Mouse (Mus musculus) olfactory bulb, adult 2 months (tissue): Measurements from ENCODE around the gene Izumo4.

Experiments
- CTCF ChIP-seq: fragments of 200-500 bp; IDR thresholded peaks from 2 replicates; pipeline ENCODE4 v1.5.1; 2012; ENCODE audit warnings: low read depth, mild to moderate bottlenecking, low read length, moderate library complexity; ENCODE audit not compliant: insufficient read depth
- POLR2A ChIP-seq: fragments of 200-500 bp; IDR thresholded peaks from 2 replicates; pipeline ENCODE4 v1.6.1; 2012; ENCODE audit warnings: mild to moderate bottlenecking, low read depth, low read length, moderate library complexity; ENCODE audit not compliant: insufficient read depth

DNA sequence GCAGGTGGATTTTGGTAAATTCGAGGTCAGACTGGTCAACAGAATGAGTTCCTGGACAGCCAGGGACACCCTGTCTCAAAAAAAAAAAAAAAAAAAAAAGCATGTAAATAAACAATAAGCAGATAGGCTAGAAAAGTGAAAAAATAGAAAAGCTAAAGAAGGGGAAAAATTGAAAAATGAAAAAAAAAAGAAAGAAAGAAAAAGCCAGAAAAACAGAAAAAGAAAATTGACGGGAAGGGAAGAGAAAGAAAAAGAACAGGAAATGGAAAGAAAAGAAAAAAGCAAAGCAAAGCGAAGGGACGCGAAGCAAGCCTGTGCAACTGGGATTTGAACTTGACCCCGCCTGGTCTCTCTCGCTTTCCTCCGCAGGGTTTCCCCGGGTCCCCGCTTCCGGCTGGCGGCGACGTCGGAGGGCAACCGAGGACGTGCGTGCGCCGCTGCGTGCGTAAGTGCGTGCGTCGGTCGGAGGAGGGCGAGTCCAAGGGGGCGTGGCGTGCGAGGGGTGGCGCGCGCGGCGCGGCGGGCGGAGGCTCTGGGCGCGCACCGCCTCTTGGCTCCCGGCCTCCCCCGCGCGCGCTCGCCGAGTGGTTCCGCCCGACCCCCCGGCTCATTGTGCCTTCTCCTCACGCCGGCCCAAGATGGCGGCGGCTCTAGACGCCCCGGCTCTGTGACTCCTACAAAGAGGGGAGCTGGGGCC is 52.8 kb downstream of the Izumo4 start, which contains the start of gene Dot1l:
- no peak; the same call in 1 of the 2 replicates for TF ChIP-seq POLR2A
- TF ChIP-seq CTCF = no peak
